Mouse (Mus musculus) heart, embryonic 13.5 days (tissue): ENCODE data around the gene Hecw2. TPM values are rescaled to one million over a fixed set of nuclear protein-coding genes. Genes with fewer than 3 reads are reported as not detected.
A peak's percentile ranks its signal among the peaks of the same experiment; 100 is the strongest.

Source experiments
- ATAC-seq: fragments of 200-750 bp; cut with Nextera tagmentation; 2 replicates; pipeline ENCODE4 v1.8.0; 2017; ENCODE audit warnings: moderate TSS enrichment; ENCODE audit not compliant: insufficient number of reproducible peaks, low FRiP score, low TSS enrichment; ENCODE audit errors: extremely low read depth
- H3K27ac ChIP-seq: fragments of 300-500 bp; sonication (generic); replicated peaks from 2 replicates; pipeline ENCODE4 v1.5.1; 2015; ENCODE audit warnings: moderate library complexity, mild to moderate bottlenecking, inconsistent platforms
- H3K27me3 ChIP-seq: fragments of 300-500 bp; sonication (generic); replicated peaks from 2 replicates; pipeline ENCODE4 v1.6.1; 2015; ENCODE audit warnings: mild to moderate bottlenecking, inconsistent platforms
- H3K36me3 ChIP-seq: fragments of 300-500 bp; sonication (generic); 2 replicates; pipeline ENCODE4 v1.6.1; 2015; ENCODE audit warnings: mild to moderate bottlenecking, inconsistent platforms
- H3K4me1 ChIP-seq: fragments of 300-500 bp; sonication (generic); 2 replicates; pipeline ENCODE4 v1.6.1; 2015; ENCODE audit warnings: inconsistent platforms
- H3K4me2 ChIP-seq: fragments of 300-500 bp; sonication (generic); 2 replicates; pipeline ENCODE4 v1.6.1; 2015; ENCODE audit warnings: inconsistent platforms, mild to moderate bottlenecking, moderate library complexity
- H3K4me3 ChIP-seq: fragments of 300-500 bp; sonication (generic); 2 replicates; pipeline ENCODE4 v1.5.1; 2015; ENCODE audit warnings: moderate library complexity, mild to moderate bottlenecking, inconsistent platforms
- H3K9ac ChIP-seq: fragments of 300-500 bp; sonication (generic); 2 replicates; pipeline ENCODE4 v1.6.1; 2015; ENCODE audit warnings: inconsistent platforms, mild to moderate bottlenecking, moderate library complexity
- H3K9me3 ChIP-seq: fragments of 300-500 bp; sonication (generic); 2 replicates; pipeline ENCODE4 v1.6.1; 2016; ENCODE audit warnings: inconsistent platforms
- WGBS: fragments of 180-500 bp; shearing (Covaris S2); methylation state at CpG from one replicate; pipeline ENCODE4 v1.1.7; 2015; ENCODE audit warnings: mixed read lengths; 5-methylcytosine and 5-hydroxymethylcytosine counted together
- polyA plus RNA-seq: library from polyadenylated mRNA; unstranded; fragments of >200 nt; fragmentation: Nextera tagmentation; extraction: Ambion mirVana; gene quantifications from 2 replicates; pipeline ENCODE4 v1.2.1, GENCODE M21; 2015

Hecw2 gene
- polyA plus RNA-seq, 1 experiment from 2014 or later, result 4.9 TPM

DNA sequence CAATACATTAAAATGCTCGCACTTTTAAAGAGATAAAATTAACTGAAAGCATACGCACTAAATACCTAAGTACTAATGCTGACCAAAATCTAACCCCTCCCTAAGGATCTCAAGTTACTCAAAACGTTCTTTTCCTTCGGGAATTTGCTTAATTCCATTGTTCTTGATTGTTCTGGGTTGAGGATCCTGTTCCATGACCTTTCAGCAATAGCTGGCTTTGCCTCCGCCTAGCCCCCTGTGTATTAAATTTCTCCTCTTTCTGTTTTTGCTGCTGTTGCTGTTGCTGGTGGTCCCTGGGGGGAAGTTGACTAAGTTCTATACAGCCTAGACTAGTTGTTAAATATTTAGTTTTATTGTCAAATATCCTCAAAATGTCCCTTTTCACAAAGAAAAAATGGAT, 85.7 kb downstream of the Hecw2 start:
- H3K9ac ChIP-seq, result no peak overlapping the region
- peaks cover 25% of the 10 kb centered on the region for H3K4me1 ChIP-seq
- 53% methylated on average over 5 of the region's 5 CpGs for WGBS
- H3K9me3 ChIP-seq, result no peaks in the 10 kb centered on the region
- no peaks in the 10 kb centered on the region for H3K27me3 ChIP-seq
- no peak for ATAC-seq
- no peak overlapping the region for H3K4me2 ChIP-seq
- H3K27ac ChIP-seq, result no peak overlapping the region
- H3K36me3 ChIP-seq, result no peaks in the 10 kb centered on the region
- no peak overlapping the region for H3K4me3 ChIP-seq

DNA sequence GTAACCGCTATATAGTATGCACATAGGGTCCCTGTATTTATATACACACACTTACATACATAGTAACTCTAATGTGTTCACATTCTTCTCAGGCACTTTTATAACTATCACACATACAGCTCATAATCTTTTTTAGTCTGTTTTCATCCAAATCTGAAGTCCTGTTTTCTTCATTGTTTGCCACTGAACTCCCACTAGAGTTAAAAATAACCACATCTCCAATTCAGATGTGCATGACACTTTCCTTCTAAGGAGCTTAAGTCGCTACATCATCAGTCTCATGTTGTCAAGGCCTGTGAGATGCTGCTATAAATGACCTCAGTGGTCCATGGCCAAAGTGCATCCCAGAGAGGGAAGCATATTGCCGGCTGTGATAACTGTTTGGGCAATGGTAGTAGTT, 88.2 kb downstream of the Hecw2 start:
- no peaks in the 10 kb centered on the region for H3K9me3 ChIP-seq
- H3K9ac ChIP-seq, result no peak overlapping the region
- H3K4me1 ChIP-seq, result peaks cover 14% of the 10 kb centered on the region
- no peak overlapping the region for H3K27ac ChIP-seq
- H3K4me2 ChIP-seq, result no peak overlapping the region
- H3K27me3 ChIP-seq, result no peaks in the 10 kb centered on the region
- no peak for ATAC-seq
- 60% methylated on average over 3 of the region's 3 CpGs for WGBS
- H3K4me3 ChIP-seq, result no peak overlapping the region
- H3K36me3 ChIP-seq, result no peaks in the 10 kb centered on the region

DNA sequence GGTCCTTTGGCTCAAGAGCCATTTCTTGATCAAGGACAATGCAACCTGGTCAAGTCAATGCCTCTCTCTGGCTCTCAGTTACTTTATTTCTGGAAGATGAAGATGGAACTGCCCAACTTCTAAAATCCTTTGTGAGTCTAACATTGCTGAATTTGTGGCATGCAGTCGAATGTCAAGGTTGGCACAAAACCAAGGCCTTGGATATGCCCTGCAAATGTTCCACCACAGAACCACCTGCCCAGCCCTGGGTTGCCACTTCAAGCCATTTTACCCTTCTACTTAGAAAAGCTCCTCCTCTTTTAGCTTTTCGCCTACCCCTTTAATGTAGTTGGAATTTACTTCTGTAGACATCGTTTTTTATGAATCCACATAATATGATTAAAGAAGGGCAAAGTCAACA, 115.3 kb downstream of the Hecw2 start:
- WGBS, result 80% methylated on average over 3 of the region's 3 CpGs
- Histone ChIP-seq H3K36me3 (no peaks in the 10 kb centered on the region), H3K27me3 (no peaks in the 10 kb centered on the region), H3K27ac (no peak overlapping the region), H3K4me1 (peaks cover 7% of the 10 kb centered on the region), H3K9ac (no peak overlapping the region), H3K4me2 (no peak overlapping the region), H3K4me3 (no peak overlapping the region), H3K9me3 (no peaks in the 10 kb centered on the region)
- no peak for ATAC-seq

DNA sequence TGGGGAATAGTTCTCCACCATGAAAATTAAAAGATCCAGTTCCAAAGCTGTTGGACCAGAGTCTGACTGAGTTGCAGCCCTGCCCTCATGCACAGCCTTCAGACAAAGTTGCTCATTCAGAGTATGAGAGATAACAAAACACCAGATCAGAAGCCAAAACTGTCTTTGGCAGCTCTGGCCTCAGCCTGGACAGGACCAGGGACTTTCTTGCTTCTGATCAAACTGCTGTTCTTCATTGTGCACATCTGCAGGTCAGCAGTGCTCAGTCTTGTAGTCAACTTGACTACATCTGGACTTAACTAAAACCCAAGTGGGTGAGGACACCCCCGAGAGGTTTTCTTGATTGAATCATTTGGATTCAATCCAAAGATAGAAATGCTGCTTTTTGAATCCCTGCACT, 120.5 kb downstream of the Hecw2 start:
- Histone ChIP-seq H3K4me1 (peaks cover 25% of the 10 kb centered on the region), H3K27me3 (no peaks in the 10 kb centered on the region), H3K4me3 (no peak overlapping the region), H3K4me2 (no peak overlapping the region), H3K9me3 (no peaks in the 10 kb centered on the region), H3K9ac (no peak overlapping the region), H3K27ac (no peak overlapping the region), H3K36me3 (no peaks in the 10 kb centered on the region)
- ATAC-seq, result no peak
- 29% methylated on average over 1 of the region's 1 CpGs for WGBS

DNA sequence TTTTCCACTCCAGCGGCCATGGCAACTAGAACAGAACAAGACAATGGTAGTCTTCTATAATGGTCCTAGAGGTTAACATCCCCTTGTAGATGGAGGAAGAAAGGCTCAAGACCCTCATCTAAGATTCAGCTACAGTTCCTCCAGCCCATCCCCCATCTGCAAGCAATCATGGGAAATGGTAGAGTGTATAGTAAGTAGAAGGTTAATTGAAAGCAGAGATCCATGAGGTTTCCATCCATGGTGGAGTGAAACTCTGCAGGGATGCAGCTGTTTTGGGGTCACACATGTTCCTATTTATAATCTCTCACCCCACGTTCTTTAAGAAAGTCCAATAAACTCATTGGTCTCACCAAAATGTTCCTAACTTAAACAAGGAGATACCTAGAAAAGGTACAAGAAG, 124.8 kb downstream of the Hecw2 start:
- Histone ChIP-seq H3K36me3 (no peaks in the 10 kb centered on the region), H3K4me3 (no peak overlapping the region), H3K27me3 (no peaks in the 10 kb centered on the region), H3K27ac (no peak overlapping the region), H3K4me2 (no peak overlapping the region), H3K4me1 (peaks cover 31% of the 10 kb centered on the region), H3K9me3 (no peaks in the 10 kb centered on the region), H3K9ac (no peak overlapping the region)
- 80% methylated on average over 2 of the region's 2 CpGs for WGBS
- no peak for ATAC-seq

DNA sequence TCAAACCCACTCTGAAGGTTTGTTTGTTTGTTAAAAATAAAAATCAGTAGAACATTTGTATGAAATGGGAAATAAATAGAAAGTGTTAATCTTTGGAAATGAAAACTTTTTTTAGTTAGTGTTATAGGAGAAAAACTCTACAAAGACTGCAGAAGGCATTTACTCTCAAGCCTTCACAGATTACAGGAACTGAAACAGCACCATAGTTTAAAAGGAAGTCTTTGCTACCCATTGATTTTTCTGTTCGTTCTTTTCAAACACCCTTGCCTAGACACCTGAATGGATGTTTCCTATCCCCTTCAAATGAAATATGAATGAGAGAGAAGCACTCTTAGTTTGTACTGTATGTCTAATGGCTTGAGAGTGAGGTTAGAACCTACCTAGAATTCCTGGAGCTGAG, 126.7 kb downstream of the Hecw2 start:
- Histone ChIP-seq H3K4me2 (no peak overlapping the region), H3K27ac (no peak overlapping the region), H3K4me1 (peaks cover 20% of the 10 kb centered on the region), H3K36me3 (no peaks in the 10 kb centered on the region), H3K9me3 (no peaks in the 10 kb centered on the region), H3K9ac (no peak overlapping the region), H3K27me3 (no peaks in the 10 kb centered on the region), H3K4me3 (no peak overlapping the region)
- WGBS, result 67% methylated on average over 1 of the region's 1 CpGs
- no peak for ATAC-seq

DNA sequence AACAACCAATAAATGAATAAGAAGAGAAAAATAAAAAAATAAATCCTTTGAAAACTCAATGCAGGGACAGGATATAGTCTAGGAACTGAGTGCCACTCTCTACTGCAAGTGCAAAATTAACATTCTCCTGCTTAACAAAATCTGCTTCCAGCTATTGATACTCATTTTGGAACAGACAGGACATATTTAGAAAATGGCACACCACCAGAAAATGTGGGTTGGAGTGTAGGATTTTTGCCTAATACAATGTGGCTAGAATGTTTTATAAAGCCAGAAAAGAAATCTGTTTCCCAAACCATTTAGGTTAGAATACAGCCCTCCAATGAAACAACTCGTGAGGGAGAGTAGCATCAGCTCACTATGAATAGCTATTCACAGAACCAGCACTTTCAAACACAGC, 129.5 kb downstream of the Hecw2 start:
- no peaks in the 10 kb centered on the region for H3K9me3 ChIP-seq
- 70% methylated on average over 1 of the region's 1 CpGs for WGBS

DNA sequence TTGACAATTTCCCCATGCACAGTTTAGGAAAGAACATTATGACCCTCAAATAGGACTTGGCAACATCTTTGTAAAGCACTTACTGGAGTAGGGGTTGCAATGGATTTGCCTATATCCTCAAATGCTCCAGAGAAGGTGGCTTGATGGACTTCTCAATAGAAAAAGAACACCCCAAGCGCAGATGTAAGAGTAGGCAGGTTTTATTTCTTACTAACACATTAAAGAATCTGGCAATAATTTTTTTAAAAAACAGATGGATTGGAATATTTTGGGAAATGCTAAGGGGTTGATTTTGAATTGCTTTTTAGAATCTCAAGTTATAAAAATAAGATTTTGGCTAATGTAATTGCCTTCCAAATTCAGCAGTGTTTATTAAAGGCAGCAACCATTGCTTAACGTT, 133.9 kb downstream of the Hecw2 start:
- no peaks in the 10 kb centered on the region for H3K36me3 ChIP-seq
- H3K4me1 ChIP-seq, result peaks cover 2% of the 10 kb centered on the region; the same call in 1 of the 2 replicates
- no peak overlapping the region for H3K27ac ChIP-seq
- H3K4me3 ChIP-seq, result no peak overlapping the region
- H3K27me3 ChIP-seq, result no peaks in the 10 kb centered on the region
- no peak overlapping the region for H3K4me2 ChIP-seq
- WGBS, result 86% methylated on average over 2 of the region's 2 CpGs
- ATAC-seq, result no peak
- no peaks in the 10 kb centered on the region for H3K9me3 ChIP-seq
- H3K9ac ChIP-seq, result no peak overlapping the region

More for the DNA sequence above, 129.5 kb downstream of the Hecw2 start:
- no peaks in the 10 kb centered on the region for H3K27me3 ChIP-seq
- no peaks in the 10 kb centered on the region for H3K36me3 ChIP-seq
- no peak overlapping the region for H3K27ac ChIP-seq
- no peak overlapping the region for H3K4me3 ChIP-seq
- ATAC-seq, result no peak
- no peak overlapping the region for H3K4me2 ChIP-seq
- H3K4me1 ChIP-seq, result peaks cover 20% of the 10 kb centered on the region
- H3K9ac ChIP-seq, result no peak overlapping the region

DNA sequence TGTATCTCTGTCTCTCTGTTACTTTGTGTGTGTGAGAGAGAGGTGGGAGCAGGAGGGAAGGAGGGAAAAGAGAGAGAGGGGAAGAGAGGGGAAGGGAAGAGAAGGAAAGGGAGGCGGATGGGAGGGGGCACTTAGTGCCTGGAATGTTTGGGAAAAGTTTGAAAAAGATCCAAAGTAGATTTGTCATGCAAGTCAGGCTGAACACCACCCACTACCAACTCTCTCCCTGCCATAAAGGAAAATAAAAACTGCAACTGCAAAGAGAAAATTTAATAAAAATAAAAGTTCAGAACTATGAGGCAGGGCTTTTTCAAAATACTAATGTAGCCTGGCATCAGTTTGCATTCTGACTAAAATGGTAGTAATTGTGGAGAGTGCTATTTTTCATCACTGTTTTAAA, 135.2 kb downstream of the Hecw2 start:
- no peak overlapping the region for H3K27ac ChIP-seq

DNA sequence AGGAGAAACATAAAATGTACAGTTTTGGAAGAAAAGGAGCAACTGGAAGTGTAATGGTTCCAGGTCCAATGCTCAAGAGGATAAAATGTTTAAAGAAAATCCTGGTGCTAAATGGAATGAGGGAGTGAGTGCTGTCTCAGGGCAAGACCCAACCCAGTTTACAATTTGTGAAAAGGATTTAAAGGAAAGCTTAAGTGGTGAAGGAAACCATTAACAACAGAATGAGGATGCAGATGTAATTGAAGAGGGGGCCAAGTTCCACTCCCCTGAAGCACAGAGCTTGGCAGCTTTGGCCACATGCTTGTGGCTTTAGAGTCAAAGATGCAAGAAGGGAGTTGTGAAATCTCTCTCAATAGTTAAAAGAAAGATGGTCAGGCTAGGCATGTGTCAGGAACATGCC, 142.2 kb downstream of the Hecw2 start:
- Histone ChIP-seq H3K36me3 (no peaks in the 10 kb centered on the region; the same call in 1 of the 2 replicates), H3K9me3 (no peaks in the 10 kb centered on the region), H3K27ac (no peak overlapping the region), H3K4me2 (no peak overlapping the region), H3K27me3 (no peaks in the 10 kb centered on the region), H3K4me1 (peaks cover 29% of the 10 kb centered on the region), H3K9ac (no peak overlapping the region), H3K4me3 (no peak overlapping the region)
- ATAC-seq, result no peak

More for the DNA sequence above, 135.2 kb downstream of the Hecw2 start:
- Histone ChIP-seq H3K27me3 (no peaks in the 10 kb centered on the region), H3K4me3 (no peak overlapping the region), H3K4me2 (no peak overlapping the region), H3K4me1 (peaks cover 3% of the 10 kb centered on the region; the same call in 1 of the 2 replicates), H3K9me3 (no peaks in the 10 kb centered on the region), H3K36me3 (no peaks in the 10 kb centered on the region), H3K9ac (no peak overlapping the region)
- ATAC-seq, result no peak
- WGBS, result 100% methylated on average over 1 of the region's 1 CpGs

DNA sequence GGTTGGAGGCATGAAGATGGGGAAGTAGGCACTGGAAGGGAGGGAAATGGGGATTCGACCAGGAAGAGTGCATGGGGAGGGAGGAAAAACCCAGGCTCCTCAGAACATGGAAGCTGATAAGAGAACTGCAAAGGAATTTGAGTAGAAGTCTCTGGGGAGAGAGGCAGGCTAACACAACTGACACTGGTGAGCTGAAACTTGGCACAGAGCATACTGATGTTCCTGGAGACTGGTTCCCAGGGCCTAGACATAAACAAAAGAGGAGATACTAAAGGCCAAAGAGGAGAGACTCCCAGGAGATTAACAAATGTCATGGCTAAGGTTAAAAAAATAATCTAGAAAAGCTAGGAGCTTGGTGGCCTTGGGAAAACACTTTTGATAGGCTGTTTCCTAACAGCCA, 148.0 kb downstream of the Hecw2 start:
- H3K4me1 ChIP-seq, result peaks cover 44% of the 10 kb centered on the region
- no peaks in the 10 kb centered on the region for H3K36me3 ChIP-seq
- no peak for ATAC-seq
- no peaks in the 10 kb centered on the region for H3K27me3 ChIP-seq
- H3K4me2 ChIP-seq, result no peak overlapping the region
- WGBS, result 0% methylated on average over 1 of the region's 1 CpGs
- no peak overlapping the region for H3K4me3 ChIP-seq
- peak overlapping the region; percentile 5; the same call in 1 of the 2 replicates for H3K27ac ChIP-seq
- H3K9ac ChIP-seq, result no peak overlapping the region
- no peaks in the 10 kb centered on the region for H3K9me3 ChIP-seq

DNA sequence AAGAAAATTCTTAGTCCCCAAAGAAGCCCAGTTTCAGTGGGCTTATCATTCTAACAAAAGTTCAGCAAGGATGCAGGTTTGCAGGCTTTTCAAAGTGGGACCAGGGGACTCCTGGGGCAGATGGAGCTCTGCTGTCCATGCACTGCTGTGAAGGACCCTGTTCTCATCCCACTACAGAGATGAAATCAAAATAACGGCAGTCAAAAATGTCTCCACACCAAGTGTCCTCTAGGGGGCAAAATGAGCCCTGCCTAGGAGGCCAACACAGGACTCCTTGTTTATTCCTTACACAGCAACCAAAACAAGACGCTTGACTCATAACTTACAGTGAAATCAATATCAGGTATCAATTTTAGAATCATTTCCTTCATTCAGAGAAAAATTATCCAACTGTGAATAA, 155.9 kb downstream of the Hecw2 start:
- no peak overlapping the region for H3K4me2 ChIP-seq
- no peaks in the 10 kb centered on the region for H3K27me3 ChIP-seq
- ATAC-seq, result no peak
- WGBS, result 35% methylated on average over 2 of the region's 2 CpGs
- no peaks in the 10 kb centered on the region for H3K36me3 ChIP-seq
- H3K4me1 ChIP-seq, result peaks cover 7% of the 10 kb centered on the region
- H3K9ac ChIP-seq, result no peak overlapping the region
- no peak overlapping the region for H3K27ac ChIP-seq
- no peaks in the 10 kb centered on the region for H3K9me3 ChIP-seq
- H3K4me3 ChIP-seq, result no peak overlapping the region
